29 mouse cellular contexts compared by ENCODE assay signal in genomic region chr3:8264366-8265033, GRCm38 (mm10).
DNase-seq lines count a peak whose midpoint lies in the region; ATAC-seq and TF ChIP-seq lines count a peak whose summit lies in the region.
"Had no signal": no experiment of that assay in that cellular context is flagged by ENCODE, and none has a peak within 500 bp of the region (broad histone marks: within the 10 kb centered on the region; RNA-seq: fewer than 3 reads in every experiment).

No protein-coding gene starts in this region.

- H3K27me3 ChIP-seq in kidney, postnatal 0 days (ENCODE audit: insufficient read depth, low read length): no peaks in the 10 kb centered on the region
- no peaks in the 10 kb centered on the region for H3K27me3 ChIP-seq in intestine, postnatal 0 days (replicated peaks; ENCODE audit: control insufficient read depth, insufficient read depth, low read length)
- H3K27me3 ChIP-seq: CH12.LX; embryonic facial prominence, embryonic 13.5 days; forebrain, embryonic 12.5 days; forebrain, embryonic 15.5 days; heart, embryonic 12.5 days; heart, embryonic 15.5 days; Patski had no signal

- no peak overlapping the region for H3K4me3 ChIP-seq in kidney, postnatal 0 days (replicated peaks; ENCODE audit: low read depth, low read length)
- no peak overlapping the region for H3K4me3 ChIP-seq in intestine, postnatal 0 days (ENCODE audit: low read depth, low read length)
- H3K4me3 ChIP-seq: embryonic facial prominence, embryonic 10.5 days; embryonic facial prominence, embryonic 13.5 days; erythroblast, embryonic 14.5 days; forebrain, embryonic 12.5 days; forebrain, embryonic 15.5 days; heart, embryonic 12.5 days; heart, embryonic 15.5 days had no signal

- 28% methylated on average over 4 of the region's 4 CpGs for WGBS in kidney, postnatal 0 days
- 7% methylated on average over 4 of the region's 4 CpGs for WGBS in intestine, postnatal 0 days

- H3K4me2 ChIP-seq in kidney, postnatal 0 days (ENCODE audit: low read length): no peak overlapping the region
- no peak overlapping the region; the same call in 1 of the 2 replicates for H3K4me2 ChIP-seq in intestine, postnatal 0 days (replicated peaks; ENCODE audit: low read depth)
- H3K4me2 ChIP-seq: embryonic facial prominence, embryonic 13.5 days; forebrain, embryonic 12.5 days; forebrain, embryonic 15.5 days; heart, embryonic 12.5 days; heart, embryonic 15.5 days; hindbrain, embryonic 14.5 days had no signal

- H3K9ac ChIP-seq in kidney, postnatal 0 days (ENCODE audit: low read depth, low read length): no peak overlapping the region
- H3K9ac ChIP-seq in intestine, postnatal 0 days (ENCODE audit: low read depth, low read length): no peak overlapping the region
- H3K9ac ChIP-seq: embryonic facial prominence, embryonic 13.5 days; forebrain, embryonic 12.5 days; forebrain, embryonic 15.5 days; heart, embryonic 12.5 days; heart, embryonic 15.5 days; hindbrain, embryonic 14.5 days had no signal

- no peak for ATAC-seq in kidney, postnatal 0 days (replicated peaks; ENCODE audit: low FRiP score, low read depth)
- peak; percentile 82 for ATAC-seq in intestine, postnatal 0 days
- ATAC-seq: forebrain, embryonic 15.5 days; hindbrain, postnatal 0 days; Patski had no signal

- peak; percentile 4 for DNase-seq in embryo, embryonic 11 days
- DNase-seq in embryo, embryonic 10 days (ENCODE audit: low spot score): no peak
- DNase-seq in kidney, postnatal 0 days (ENCODE audit: low spot score): peak; percentile 35
- no peak for DNase-seq in kidney, adult 8-10 months
- no peak for DNase-seq in spleen, postnatal 4 days (ENCODE audit: low spot score in 2 of 2)
- DNase-seq in cerebellum, adult 9-11 months: no peak
- DNase-seq: adrenal gland, postnatal 10 days; adrenal gland, postnatal 36 days; B cell, adult 2 months; cerebellum, adult 18-20 months; cerebellum, adult 9-10 months; cerebellum, postnatal 25 days; gastrocnemius, postnatal 25 days; heart, adult 18-20 months; heart, postnatal 10 days; heart, postnatal 36 days had no signal

- no peaks in the 10 kb centered on the region for H3K36me3 ChIP-seq in kidney, postnatal 0 days (ENCODE audit: insufficient read depth, low read length)
- no peaks in the 10 kb centered on the region for H3K36me3 ChIP-seq in intestine, postnatal 0 days (ENCODE audit: control insufficient read depth, insufficient read depth)
- H3K36me3 ChIP-seq: embryonic facial prominence, embryonic 10.5 days; embryonic facial prominence, embryonic 13.5 days; forebrain, embryonic 12.5 days; forebrain, embryonic 15.5 days; G1E; heart, embryonic 12.5 days; heart, embryonic 15.5 days had no signal

- H3K4me1 ChIP-seq in kidney, postnatal 0 days (replicated peaks; ENCODE audit: insufficient read depth, low read length): no peaks in the 10 kb centered on the region
- H3K4me1 ChIP-seq in intestine, postnatal 0 days (replicated peaks; ENCODE audit: control insufficient read depth, insufficient read depth, low read length): no peaks in the 10 kb centered on the region
- H3K4me1 ChIP-seq: embryonic facial prominence, embryonic 10.5 days; embryonic facial prominence, embryonic 13.5 days; forebrain, embryonic 12.5 days; forebrain, embryonic 15.5 days; heart, embryonic 12.5 days; heart, embryonic 15.5 days had no signal

- TF ChIP-seq CTCF in kidney, postnatal 0 days (IDR thresholded peaks at IDR 0.05; ENCODE audit: low read depth): no peak
- no peak for TF ChIP-seq CTCF in intestine, postnatal 0 days (IDR thresholded peaks at IDR 0.05; ENCODE audit: low read depth)

- H3K27ac ChIP-seq in kidney, postnatal 0 days: no peak overlapping the region
- H3K27ac ChIP-seq in intestine, postnatal 0 days (ENCODE audit: low read depth, low read length): no peak overlapping the region
- H3K27ac ChIP-seq: embryonic facial prominence, embryonic 10.5 days; embryonic facial prominence, embryonic 13.5 days; forebrain, embryonic 12.5 days; forebrain, embryonic 15.5 days; heart, embryonic 15.5 days; hindbrain, embryonic 14.5 days; hindbrain, postnatal 0 days had no signal

- H3K9me3 ChIP-seq in kidney, postnatal 0 days (replicated peaks; ENCODE audit: low read length): no peaks in the 10 kb centered on the region
- no peaks in the 10 kb centered on the region for H3K9me3 ChIP-seq in intestine, postnatal 0 days (ENCODE audit: control insufficient read depth)
- H3K9me3 ChIP-seq: embryonic facial prominence, embryonic 10.5 days; embryonic facial prominence, embryonic 13.5 days; forebrain, embryonic 12.5 days; forebrain, embryonic 15.5 days; G1E; heart, embryonic 12.5 days; heart, embryonic 15.5 days had no signal

Comparison
In these comparisons a context has a peak if more than half of its experiments do, and no peak if none do; other contexts are left out.
1. DNase-seq: peak in embryo, embryonic 11 days (single experiment) and kidney, postnatal 0 days (single experiment); none in embryo, embryonic 10 days (single experiment), kidney, adult 8-10 months (0 of 2), spleen, postnatal 4 days (0 of 2) and cerebellum, adult 9-11 months (single experiment).